Mouse (Mus musculus): ENCODE results near the gene C5ar2. TPM values are rescaled to one million over a fixed set of nuclear protein-coding genes. Genes with fewer than 3 reads are reported as not detected.

C5ar2 gene
- total and polyA plus RNA-seq, 3 experiments = 1.1 to 1.6 (median 1.4) TPM

GRCm38 (mm10) chr7:16213196-16213595, 30.8 kb downstream of the C5ar2 start:
- Histone ChIP-seq H3K4me1 (ENCODE audit: control insufficient read depth, insufficient read depth, low read length) (no peaks in the 10 kb centered on the region), H3K4me3 (no peak overlapping the region), H3K9ac (ENCODE audit: low read depth, low read length) (no peak overlapping the region), H3K27ac (no peak overlapping the region), H3K79me2 (replicated peaks; ENCODE audit: control insufficient read depth, insufficient read depth, low read length) (no peaks in the 10 kb centered on the region), H3K36me3 (ENCODE audit: control insufficient read depth, insufficient read depth, low read length) (no peaks in the 10 kb centered on the region), H3K27me3 (ENCODE audit: control insufficient read depth, insufficient read depth, low read length) (no peaks in the 10 kb centered on the region)
- DNase-seq = no peak
- WGBS = 88% methylated on average over 6 of the region's 6 CpGs
- intact Hi-C loops (cut with DNase I) = loop anchor here (5.0 kb wide), 1 partner anchor 34 kb away; no protein-coding TSS in a partner anchor
- TF ChIP-seq POLR2A (IDR thresholded peaks at IDR 0.05; ENCODE audit: insufficient read depth, low read depth, low read length) (no peak), EP300 (IDR thresholded peaks at IDR 0.05; ENCODE audit: insufficient read depth, low read depth, low read length) (no peak), CTCF (IDR thresholded peaks at IDR 0.05) (no peak)

- Histone ChIP-seq H3K36me3 (ENCODE audit: control insufficient read depth, insufficient read depth, low read length) (no peaks in the 10 kb centered on the region), H3K9ac (ENCODE audit: low read depth, low read length) (no peak overlapping the region), H3K4me1 (ENCODE audit: control insufficient read depth, insufficient read depth, low read length) (no peaks in the 10 kb centered on the region), H3K4me3 (no peak overlapping the region), H3K27ac (no peak overlapping the region), H3K27me3 (ENCODE audit: control insufficient read depth, insufficient read depth, low read length) (no peaks in the 10 kb centered on the region), H3K79me2 (replicated peaks; ENCODE audit: control insufficient read depth, insufficient read depth, low read length) (no peaks in the 10 kb centered on the region)
- DNase-seq = no peak
- TF ChIP-seq CTCF (IDR thresholded peaks at IDR 0.05) = peak; percentile 42
- TF ChIP-seq POLR2A (IDR thresholded peaks at IDR 0.05; ENCODE audit: insufficient read depth, low read depth, low read length) = no peak
- WGBS = 76% methylated on average over 12 of the region's 12 CpGs
- intact Hi-C loops (cut with DNase I) = loop anchor here (5.0 kb wide), 1 partner anchor 36 kb away; no protein-coding TSS in a partner anchor
Measured at GRCm38 (mm10) chr7:16210862-16211365, 33.0 kb downstream of the C5ar2 start.

DNA sequence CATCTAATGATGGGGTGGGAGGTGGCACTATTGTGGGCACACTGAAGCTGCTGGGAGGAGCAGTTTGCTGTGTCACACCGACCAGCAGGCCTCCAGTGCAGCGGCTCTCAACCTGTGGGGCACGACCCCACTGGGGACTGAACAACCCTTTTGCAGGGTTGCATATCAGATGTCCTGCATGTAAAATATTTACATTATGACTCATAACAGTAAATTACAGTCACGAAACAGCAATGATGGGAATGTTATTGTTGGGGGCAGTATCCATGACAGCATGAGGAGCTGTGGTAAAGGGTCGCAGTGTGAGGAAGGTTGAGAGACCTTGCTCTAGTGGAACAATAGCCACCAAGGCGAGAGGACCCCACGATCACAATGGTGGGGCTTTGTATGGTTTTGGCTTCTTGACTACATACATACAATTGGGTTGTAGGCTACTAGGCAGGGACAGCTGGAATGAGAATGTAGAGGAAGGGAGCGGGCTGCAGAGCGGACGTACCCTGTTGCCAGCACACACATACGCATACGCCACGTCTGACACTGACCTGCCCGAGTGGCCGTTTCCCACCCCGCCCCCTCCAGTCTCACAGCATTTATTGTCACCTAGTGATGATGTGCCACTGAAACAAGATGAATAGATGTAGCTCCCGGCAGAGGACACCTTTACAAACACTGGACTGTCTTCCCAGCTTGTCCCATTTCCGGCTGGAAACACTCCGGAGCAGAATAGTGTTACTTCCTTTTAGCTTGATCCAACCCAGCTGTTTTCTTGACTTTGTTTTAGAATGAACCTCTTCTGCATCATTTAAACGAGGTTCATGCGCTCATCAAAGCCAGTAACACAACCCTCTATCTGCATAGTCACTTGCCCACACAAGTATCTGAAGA, 34.9 kb downstream of the C5ar2 start:
- no peak overlapping the region for H3K27ac ChIP-seq
- intact Hi-C loops (cut with DNase I) = no loop called here
- no peak for DNase-seq
- no peaks in the 10 kb centered on the region for H3K79me2 ChIP-seq (replicated peaks; ENCODE audit: control insufficient read depth, insufficient read depth, low read length)
- no peaks in the 10 kb centered on the region for H3K36me3 ChIP-seq (ENCODE audit: control insufficient read depth, insufficient read depth, low read length)
- H3K9ac ChIP-seq (ENCODE audit: low read depth, low read length) = no peak overlapping the region
- H3K27me3 ChIP-seq (ENCODE audit: control insufficient read depth, insufficient read depth, low read length) = no peaks in the 10 kb centered on the region
- no peak overlapping the region for H3K4me3 ChIP-seq
- WGBS = 74% methylated on average over 21 of the region's 21 CpGs
- H3K4me1 ChIP-seq (ENCODE audit: control insufficient read depth, insufficient read depth, low read length) = no peaks in the 10 kb centered on the region
- no peak for TF ChIP-seq EP300 (IDR thresholded peaks at IDR 0.05; ENCODE audit: insufficient read depth, low read depth, low read length)

GRCm38 (mm10) chr7:16207496-16207895, 36.5 kb downstream of the C5ar2 start:
- WGBS = 73% methylated on average over 10 of the region's 10 CpGs
- H3K79me2 ChIP-seq (replicated peaks; ENCODE audit: control insufficient read depth, insufficient read depth, low read length) = no peaks in the 10 kb centered on the region
- H3K4me1 ChIP-seq (ENCODE audit: control insufficient read depth, insufficient read depth, low read length) = no peaks in the 10 kb centered on the region
- H3K27me3 ChIP-seq (ENCODE audit: control insufficient read depth, insufficient read depth, low read length) = no peaks in the 10 kb centered on the region
- H3K4me3 ChIP-seq = no peak overlapping the region
- H3K9ac ChIP-seq (ENCODE audit: low read depth, low read length) = no peak overlapping the region
- no peaks in the 10 kb centered on the region for H3K36me3 ChIP-seq (ENCODE audit: control insufficient read depth, insufficient read depth, low read length)
- intact Hi-C loops (cut with DNase I) = no loop called here
- DNase-seq = peak in 1 of 2 experiments; percentile 47
- no peak overlapping the region; the same call in 1 of the 2 replicates for H3K27ac ChIP-seq
- TF ChIP-seq POLR2A (IDR thresholded peaks at IDR 0.05; ENCODE audit: insufficient read depth, low read depth, low read length) = no peak
- no peak for TF ChIP-seq EP300 (IDR thresholded peaks at IDR 0.05; ENCODE audit: insufficient read depth, low read depth, low read length)
- TF ChIP-seq CTCF (IDR thresholded peaks at IDR 0.05) = no peak

DNA sequence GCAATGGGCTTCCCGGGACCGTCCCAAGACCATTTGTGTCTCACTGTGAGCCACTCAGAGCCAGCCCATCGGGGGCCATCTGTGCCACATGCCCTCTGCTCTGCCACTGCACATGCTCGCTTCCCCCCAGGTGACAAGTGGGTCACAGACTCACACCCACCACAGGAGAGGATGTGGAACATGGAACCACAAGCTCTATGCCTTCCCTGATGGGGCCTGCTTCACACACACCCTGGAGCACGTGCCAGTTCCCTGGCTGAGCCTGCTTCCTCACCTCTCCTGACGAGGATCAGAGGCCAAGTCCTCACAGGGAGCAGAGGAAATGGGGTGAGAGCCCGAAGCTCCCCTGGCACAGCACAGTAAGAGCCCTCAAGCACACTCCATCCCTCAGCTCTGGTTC, 36.9 kb downstream of the C5ar2 start:
- Histone ChIP-seq H3K4me3 (no peak overlapping the region), H3K9ac (ENCODE audit: low read depth, low read length) (no peak overlapping the region), H3K79me2 (replicated peaks; ENCODE audit: control insufficient read depth, insufficient read depth, low read length) (no peaks in the 10 kb centered on the region), H3K27me3 (ENCODE audit: control insufficient read depth, insufficient read depth, low read length) (no peaks in the 10 kb centered on the region), H3K36me3 (ENCODE audit: control insufficient read depth, insufficient read depth, low read length) (no peaks in the 10 kb centered on the region), H3K27ac (no peak overlapping the region; the same call in 1 of the 2 replicates), H3K4me1 (ENCODE audit: control insufficient read depth, insufficient read depth, low read length) (no peaks in the 10 kb centered on the region)
- intact Hi-C loops (cut with DNase I) = no loop called here
- whole genome bisulfite sequencing = 85% methylated on average over 7 of the region's 7 CpGs
- DNase-seq = no peak
- TF ChIP-seq EP300 (IDR thresholded peaks at IDR 0.05; ENCODE audit: insufficient read depth, low read depth, low read length) (no peak), POLR2A (IDR thresholded peaks at IDR 0.05; ENCODE audit: insufficient read depth, low read depth, low read length) (no peak)

GRCm38 (mm10) chr7:16204791-16205190, 39.2 kb downstream of the C5ar2 start:
- TF ChIP-seq EP300 (IDR thresholded peaks at IDR 0.05; ENCODE audit: insufficient read depth, low read depth, low read length) (no peak), CTCF (IDR thresholded peaks at IDR 0.05) (no peak), POLR2A (IDR thresholded peaks at IDR 0.05; ENCODE audit: insufficient read depth, low read depth, low read length) (no peak)
- H3K36me3 ChIP-seq (ENCODE audit: control insufficient read depth, insufficient read depth, low read length) = no peaks in the 10 kb centered on the region
- intact Hi-C loops (cut with DNase I) = no loop called here

More at GRCm38 (mm10) chr7:16204791-16205190, 39.2 kb downstream of the C5ar2 start:
- Histone ChIP-seq H3K9ac (ENCODE audit: low read depth, low read length) (no peak overlapping the region), H3K27me3 (ENCODE audit: control insufficient read depth, insufficient read depth, low read length) (no peaks in the 10 kb centered on the region), H3K4me1 (ENCODE audit: control insufficient read depth, insufficient read depth, low read length) (no peaks in the 10 kb centered on the region), H3K4me3 (no peak overlapping the region), H3K27ac (no peak overlapping the region), H3K79me2 (replicated peaks; ENCODE audit: control insufficient read depth, insufficient read depth, low read length) (no peaks in the 10 kb centered on the region)
- no peak for DNase-seq
- 77% methylated on average over 9 of the region's 9 CpGs for WGBS

Data from heart, adult 2 months (tissue).